Mouse (Mus musculus) c-Kit-positive CD71-negative TER-119-negative erythroid progenitor cells, embryonic 14.5 days (primary cell): ENCODE results near the gene Lpar2.

Experiments
- DNase-seq: peaks from one replicate; pipeline ENCODE4 v3.0.0-alpha.2; 2013; ENCODE audit warnings: low read depth

The Lpar2 gene

DNA sequence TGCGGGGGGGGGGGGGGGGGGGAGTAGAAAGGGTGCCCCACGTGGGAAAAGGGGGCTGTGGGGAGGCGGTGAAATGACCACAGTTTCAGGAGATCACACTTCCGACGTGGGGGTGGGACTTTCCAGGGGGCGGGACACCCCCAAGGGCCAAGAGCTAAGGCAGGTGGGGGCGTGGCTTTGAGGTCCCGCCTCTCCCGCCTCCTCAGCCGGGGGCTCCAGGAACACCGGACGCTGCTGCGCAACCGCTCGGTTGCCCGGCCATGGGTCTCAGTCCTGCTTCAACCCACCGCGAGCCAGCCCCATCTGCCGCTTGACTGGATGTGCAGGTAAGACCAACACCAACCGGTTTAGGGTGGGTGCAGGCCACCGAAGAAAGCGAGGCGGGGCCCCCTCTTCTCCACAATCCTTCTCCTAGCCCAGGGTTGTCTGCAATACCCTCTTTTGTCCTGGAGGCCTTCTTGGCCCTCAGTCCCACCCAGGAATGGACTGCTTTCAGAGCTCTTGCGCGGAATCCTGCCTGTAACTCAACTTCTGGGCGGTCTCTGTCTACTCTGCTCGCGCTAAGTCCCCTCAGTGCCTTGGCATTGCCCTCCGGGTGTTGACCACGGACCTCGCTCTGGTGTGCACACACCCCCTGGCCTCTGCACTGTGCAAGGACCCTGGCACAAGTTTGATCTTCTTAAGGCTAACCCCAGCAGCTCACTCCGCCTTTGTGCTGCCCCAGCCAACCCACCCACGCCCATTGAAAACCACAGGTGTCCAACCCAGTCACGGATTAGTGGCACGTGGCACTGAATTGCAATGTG, at the start of gene Lpar2:
Gene Lpar2, plus strand, starts transcription at position 44 of the 806 bp plus-strand sequence.
- peak; percentile 56 for DNase-seq

DNA sequence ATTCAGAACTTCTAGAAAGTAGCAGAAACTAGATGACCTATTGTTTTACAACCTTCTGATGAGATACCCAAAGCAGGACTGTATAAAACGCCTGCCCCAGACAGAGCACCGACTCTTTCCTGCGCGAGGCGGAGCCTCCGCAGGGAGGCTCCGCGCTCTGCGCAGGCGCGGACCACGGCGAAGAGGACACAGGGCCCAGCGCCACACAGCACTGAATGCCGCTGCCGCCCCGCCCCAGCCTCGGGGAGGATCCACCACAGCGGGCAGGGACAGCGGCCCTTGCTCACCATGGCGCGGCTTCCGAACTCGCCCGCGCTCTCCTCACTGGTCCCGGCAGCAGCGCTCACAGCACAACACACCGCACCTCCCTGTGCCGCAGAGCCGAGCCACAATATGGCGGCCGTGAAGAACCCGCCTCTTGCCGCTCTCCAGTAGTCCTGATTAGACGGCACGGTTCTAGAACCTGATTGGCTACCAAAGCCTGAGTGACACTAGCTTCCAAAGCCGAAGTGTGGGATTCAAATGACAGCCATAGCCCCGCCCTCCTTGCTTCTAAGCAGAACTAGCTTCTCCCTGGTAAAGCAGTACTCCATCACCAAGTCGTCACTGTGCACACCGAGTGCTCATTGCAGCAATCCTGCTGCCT, 47.6 kb upstream of the Lpar2 start, which contains the start of gene Gm20422:
Gene Gm20422, minus strand, starts transcription at position 384 of the 646 bp plus-strand sequence.
- DNase-seq, result peak; percentile 93

DNA sequence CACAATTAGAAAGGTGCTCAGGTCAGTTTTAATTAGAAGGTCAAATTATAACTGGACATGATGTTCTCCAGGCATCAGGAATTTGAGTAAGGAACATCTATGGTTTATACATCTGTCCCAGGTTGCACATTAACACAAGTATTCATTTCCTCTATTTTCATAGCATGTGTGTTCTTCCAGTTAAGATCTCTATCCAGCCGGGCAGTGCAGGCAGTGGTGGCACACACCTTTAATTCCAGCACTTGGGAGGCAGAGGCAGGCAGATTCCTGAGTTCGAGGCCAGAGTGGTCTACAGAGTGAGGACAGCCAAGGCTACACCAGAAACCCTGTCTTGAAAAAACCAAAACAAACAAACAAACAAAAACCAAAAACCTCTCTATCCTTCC, 47.1 kb upstream of the Lpar2 start:
- DNase-seq, result no peak

DNA sequence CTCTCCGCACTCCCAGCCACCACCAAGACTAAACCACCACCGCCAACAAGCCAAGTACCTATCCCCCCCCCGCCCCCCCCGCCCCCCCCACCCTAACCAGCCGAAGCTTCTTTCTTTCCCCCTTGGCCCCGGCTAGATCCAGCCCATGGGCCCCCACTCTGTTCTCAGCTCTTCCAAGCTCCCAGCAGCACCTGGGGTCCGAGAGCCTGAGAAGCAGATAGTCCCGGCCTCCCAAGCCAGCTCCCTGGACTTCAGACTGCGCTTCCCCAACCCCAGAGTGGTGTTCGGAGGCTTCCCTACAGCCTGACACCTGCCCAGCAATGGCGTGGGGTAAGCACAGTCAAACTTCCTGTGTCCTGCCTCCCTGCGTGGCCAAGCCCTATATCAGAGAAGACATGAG, 45.1 kb upstream of the Lpar2 start:
- DNase-seq, result no peak

DNA sequence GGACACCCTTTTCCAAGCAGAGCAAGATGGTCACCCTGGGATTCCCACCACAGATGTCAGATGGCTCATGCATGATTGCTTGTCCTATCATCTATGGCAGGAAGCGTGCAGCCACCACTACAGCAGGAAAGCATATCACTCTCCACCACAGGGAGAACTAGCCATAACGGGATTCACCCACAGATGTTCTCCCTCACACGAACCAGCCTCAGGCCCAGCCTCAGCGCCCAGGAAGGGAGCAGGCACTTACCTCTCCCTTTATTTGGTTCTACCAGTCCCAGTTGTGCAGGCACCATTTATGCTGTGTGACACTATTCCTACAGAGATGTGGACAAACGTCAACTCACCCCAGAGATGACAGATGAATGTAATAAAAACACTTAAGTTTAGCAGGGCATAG, 33.1 kb upstream of the Lpar2 start:
- DNase-seq, result no peak

DNA sequence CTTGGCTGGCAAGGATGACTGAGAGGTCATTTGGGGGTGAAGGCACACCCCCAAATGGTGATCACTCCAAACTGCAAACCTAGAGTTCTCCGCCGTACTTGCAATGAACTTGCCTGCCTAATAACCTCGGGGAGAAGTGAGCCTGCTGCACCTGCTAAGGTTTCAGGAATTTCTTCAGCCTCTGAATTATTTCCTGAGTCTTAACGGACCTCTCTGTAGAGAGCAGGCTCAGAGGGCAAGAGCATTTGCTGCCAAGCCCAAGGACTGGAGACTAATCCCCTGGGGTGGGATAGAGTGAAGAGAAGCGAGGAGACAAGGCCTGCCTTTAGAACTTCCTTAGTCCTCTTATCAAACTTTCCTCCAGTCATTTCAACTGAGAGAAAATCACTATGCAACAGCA, 32.5 kb upstream of the Lpar2 start:
- no peak for DNase-seq

DNA sequence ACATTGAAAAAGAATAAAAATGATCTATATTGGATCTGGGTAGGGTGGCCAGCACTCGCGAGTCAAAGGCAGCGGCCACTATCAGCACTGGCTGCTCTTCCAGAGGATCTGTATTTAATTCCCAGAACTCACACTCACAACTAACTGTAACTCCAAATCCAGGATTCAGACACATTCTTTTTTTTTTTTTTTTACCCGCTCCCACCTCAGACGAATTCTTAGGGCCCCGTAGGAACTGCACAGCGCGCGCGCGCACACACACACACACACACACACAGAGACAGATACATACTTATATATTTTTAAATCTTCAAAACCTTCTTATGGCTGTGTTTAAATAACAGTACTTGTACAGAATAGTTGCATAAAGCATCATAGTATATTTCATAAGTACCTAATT, 31.9 kb upstream of the Lpar2 start:
- DNase-seq, result no peak

DNA sequence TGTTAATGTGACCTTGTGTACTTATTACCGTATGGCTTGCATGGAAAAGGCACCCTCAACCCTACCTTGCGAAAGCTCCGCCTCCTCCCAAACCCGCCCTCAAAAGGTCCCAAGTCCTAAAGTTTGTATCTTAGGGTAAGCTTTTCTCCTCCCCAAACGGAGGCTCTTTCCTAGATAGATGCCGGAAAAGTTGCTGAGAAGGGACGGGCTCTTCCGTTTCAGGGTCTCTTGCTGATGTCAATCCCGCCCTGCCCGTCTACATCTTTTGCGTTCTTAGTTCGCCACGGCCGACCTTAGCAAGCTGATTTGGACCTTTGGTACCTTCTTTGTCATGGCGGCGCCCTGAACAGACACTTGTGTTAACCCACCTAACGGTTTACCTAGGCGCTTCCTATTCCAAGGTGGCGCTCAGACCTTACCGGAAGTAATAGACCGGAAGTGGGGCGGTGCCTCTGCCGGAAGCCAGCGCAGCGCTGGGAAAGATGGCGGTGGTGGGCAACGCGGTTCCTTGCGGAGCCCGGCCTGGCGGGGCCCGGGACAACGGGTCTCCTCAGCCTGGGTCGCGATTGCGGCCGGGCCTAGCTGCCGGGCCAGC, 31.4 kb upstream of the Lpar2 start, which contains the start of the genes Atp13a1 and Zfp866:
Gene Atp13a1, plus strand, starts transcription at position 391 of the 595 bp plus-strand sequence.
Gene Zfp866, minus strand, starts transcription at position 406 of the 595 bp plus-strand sequence.
- peak; percentile 84 for DNase-seq

DNA sequence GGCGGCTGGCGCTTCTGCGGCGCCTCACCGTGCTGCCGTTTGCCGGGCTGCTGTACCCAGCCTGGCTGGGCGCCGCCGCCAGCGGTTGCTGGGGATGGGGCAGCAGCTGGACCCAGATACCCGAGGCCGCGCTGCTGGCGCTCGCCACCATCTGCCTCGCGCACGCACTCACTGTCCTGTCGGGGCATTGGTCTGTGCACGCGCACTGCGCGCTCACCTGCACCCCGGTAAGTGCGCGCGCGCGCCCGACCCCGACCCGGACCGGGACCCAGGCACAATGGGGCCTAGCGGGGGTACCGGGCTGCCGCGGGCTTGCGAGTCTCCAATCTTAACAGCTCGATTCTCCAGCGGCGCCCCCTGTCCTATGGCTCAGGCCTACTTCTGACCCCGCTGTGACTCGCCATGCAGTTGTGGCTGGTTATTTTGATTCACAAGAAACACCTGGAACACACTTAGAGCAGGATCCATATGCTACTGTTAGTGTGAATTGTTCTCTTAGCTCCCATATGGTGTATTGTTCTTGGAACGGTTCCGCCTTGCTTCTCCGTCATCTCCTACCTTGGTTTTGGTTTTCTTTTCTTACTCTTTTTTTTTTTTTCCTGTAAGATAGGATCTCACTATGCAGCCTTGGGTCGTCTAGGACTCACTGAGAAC, 30.7 kb upstream of the Lpar2 start:
- DNase-seq, result no peak

DNA sequence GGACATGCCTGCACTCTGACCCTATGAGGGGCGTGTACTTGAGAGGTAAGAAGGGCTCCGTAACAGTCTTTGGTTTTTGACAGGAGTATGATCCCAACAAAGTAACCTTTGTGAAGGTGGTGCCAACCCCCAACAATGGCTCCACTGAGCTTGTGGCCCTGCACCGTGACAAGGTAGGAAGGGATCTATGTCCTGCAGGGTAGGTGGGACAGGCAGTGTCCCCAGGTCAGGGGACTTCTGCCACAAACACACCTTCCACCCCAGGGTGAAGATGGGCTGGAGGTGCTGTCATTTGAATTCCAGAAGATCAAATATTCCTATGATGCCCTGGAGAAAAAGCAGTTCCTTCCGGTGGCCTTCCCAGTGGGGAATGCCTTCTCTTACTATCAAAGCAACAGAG, 28.6 kb upstream of the Lpar2 start:
- DNase-seq, result no peak

DNA sequence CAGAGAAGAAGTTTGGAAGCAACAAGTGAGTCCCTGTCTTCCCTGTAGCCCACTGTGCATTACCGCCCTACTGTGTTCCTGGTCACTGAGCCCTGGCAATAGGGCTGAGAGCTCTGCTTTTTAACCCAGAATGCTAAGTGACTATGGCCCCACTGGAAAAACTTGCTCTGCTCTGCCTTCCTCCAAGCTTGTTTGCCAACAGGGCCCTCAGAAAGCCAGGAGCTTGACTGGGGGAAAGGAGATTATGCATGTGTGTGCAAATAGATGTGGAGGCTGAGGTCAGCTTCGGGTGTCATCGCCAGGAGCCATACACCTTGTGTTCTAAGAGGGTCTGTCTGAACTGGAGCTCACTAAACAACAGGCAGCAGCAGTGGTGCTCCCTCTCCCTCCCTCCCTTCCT, 28.1 kb upstream of the Lpar2 start:
- DNase-seq, result no peak

DNA sequence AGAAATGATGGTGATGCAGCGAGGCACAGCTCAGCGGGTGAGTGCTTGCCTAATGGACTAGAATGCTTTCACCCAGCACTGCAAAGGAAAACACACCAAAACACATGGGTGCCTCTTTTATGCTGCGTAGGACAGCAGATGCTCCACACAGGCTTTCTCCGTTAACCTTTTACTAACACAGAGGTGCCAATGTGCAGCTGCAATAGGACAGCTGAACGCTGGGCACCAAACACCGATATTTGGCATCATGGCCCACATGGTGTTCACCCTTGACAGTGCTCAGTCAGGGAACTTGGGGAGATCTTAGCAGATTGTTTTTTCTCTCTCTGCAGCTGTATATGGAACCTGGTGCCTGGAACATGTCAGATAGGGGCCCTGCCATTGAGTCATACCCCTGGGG, 27.3 kb upstream of the Lpar2 start:
- no peak for DNase-seq

DNA sequence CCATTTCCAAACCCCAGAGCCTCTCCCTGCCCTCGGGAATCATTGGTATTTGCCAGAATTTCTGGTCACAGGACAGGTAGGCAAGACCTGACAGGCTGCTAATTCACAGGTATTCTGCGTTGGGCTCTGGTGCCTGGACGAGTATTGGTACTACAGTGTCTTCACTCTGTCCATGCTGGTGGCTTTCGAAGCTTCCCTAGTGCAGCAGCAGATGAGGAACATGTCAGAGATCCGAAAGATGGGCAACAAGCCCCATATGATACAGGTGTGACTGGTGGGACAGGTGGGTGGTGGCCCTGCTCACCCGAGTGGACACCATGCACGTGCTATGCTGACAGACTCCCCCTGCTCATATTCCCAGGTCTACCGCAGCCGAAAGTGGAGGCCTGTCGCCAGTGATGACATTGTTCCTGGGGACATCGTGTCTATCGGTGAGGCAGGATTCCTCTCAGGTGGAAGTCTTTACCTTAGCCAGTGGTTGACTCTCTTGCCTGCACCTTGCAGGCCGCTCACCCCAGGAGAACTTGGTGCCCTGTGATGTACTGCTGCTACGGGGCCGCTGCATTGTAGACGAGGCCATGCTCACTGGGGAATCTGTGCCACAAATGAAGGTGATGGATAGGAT, 25.4 kb upstream of the Lpar2 start:
- no peak for DNase-seq

DNA sequence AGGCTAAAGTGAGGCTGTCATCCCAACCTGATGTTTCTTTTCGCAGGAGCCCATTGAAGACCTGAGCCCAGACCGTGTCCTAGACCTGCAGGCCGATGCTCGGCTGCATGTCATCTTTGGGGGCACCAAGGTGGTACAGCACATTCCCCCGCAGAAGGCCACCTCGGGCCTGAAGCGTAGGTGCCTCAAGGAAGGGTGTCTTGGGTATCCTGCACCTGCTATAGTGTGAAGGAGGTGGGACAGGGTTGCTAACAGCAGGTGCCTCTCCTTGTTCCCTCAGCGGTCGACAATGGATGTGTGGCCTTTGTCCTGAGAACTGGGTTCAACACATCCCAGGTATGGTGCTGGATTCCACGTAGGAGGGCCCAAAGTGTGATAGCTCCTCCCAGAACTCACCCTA, 24.6 kb upstream of the Lpar2 start:
- DNase-seq, result no peak

DNA sequence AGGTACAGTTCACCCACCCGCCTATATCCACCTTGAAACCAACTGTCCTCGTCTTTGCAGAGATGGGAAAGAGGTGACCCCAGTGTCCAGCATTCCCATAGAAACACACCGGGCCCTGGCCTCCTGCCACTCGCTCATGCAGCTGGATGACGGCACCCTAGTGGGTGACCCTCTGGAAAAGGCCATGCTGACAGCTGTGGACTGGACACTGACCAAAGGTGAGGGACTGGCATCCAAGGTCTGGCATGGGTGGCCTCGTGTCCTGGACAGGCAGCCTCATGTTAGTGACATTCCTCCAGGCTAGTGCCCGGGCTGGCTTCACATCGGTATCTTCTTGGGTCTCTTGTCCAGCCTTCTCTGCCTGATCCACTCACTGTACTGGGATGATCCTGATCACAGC, 23.0 kb upstream of the Lpar2 start:
- no peak for DNase-seq

DNA sequence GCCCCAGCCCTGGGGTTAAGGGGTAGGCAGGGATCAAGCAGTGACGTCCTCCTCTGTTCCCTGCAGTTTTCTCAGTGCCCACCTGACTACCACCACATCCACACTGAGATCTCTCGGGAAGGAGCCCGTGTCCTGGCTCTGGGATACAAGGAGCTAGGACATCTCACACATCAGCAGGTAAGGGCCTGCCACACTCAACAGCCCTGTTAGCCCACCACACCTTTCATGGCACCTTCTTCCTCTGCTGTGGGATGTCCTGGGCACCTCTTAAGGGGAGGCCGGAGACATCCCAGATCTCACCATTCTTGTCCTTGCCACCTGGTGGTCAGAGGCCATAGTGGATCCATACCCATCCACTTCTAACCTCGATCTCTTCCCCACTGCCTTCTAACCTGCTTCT, 22.3 kb upstream of the Lpar2 start:
- DNase-seq, result no peak

DNA sequence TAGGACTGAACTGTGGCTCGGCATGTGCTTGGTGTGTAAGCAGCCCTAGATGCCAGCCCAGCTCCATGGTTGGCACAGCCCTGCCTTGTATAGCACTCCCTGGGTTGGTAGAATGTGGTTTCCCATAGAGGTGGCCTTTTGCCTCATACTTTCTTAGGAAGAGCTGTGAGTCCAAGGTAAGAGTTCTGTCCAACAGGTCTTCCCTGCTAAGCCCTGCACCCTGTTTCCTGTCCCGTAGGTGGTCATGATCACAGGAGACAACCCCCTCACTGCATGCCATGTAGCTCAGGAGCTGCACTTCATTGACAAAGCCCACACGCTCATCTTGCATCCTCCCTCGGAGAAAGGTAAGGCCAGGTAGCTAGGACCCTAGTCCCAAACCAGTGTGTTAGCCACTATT, 20.4 kb upstream of the Lpar2 start:
- DNase-seq, result no peak

DNA sequence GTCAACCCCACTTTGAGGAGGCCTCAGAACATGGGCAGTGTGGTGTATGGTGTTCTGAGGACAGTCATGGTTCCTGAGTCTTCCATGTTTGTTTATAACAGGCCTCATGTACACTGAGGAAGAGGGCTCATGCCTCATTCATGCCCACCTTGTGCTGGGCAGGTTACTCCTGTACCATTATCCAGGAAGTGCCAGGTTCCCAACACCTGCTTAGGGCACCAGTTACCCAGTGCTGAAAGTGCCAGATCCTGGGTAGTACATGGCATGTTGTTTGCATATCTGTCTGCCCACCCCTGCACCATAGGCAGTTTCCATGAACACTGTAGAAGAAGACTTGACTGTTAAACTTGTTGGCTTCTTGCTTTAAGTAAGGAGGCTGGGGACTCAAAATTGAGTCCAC, 20.0 kb upstream of the Lpar2 start:
- DNase-seq, result no peak

DNA sequence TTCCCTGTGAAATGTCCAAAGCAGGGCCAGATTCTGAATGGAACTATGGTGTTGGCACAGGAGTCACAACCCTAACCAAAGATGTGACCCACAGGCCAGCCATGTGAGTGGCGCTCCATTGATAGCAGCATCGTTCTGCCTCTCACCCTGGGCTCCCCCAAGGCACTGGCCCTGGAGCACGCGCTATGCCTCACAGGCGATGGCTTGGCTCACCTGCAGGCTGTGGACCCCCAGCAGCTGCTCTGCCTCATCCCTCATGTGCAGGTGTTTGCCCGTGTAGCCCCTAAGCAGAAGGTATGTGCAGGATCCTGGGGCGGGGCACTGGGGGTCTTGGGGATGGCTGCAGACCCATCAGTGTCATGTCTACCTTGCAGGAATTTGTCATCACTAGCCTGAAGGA, 18.9 kb upstream of the Lpar2 start:
- no peak for DNase-seq

DNA sequence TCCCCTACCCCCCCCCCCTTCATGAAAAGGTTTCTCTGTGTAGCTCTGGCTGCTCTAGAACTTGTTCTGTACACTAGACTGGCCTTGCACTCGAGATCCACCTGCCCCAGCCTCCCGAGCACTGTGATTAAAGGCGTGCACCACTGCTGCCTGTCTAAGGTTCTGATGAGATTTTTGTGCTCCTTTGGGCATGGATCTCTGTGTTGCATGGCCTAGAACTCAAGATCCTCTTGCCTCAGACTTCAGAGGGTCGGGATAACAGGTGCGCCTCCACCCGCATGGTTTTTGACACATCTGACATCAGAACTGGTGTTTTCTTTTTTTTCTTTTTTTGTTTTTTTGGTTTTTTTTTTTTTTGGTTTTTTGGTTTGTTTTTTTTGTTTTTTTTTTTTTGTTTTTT, 17.7 kb upstream of the Lpar2 start:
- DNase-seq, result no peak

DNA sequence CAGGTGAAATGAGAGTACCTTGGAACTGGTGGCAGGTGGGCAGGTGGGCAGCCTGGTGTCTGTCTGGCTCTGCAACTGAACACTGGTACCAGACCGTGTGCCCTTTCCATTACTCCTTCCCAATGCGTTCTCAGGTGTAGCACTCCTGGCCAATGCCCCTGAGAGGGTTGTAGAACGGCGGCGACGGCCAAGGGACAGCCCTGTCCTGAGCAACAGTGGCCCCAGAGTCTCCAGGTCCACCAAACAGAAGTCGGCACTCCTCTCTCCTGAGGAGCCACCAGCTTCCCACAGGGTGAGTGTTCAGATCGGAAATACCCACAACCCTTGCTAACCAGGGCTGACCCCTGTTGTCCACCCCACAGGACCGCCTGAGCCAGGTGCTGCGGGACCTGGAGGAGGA, 17.1 kb upstream of the Lpar2 start:
- DNase-seq, result no peak

DNA sequence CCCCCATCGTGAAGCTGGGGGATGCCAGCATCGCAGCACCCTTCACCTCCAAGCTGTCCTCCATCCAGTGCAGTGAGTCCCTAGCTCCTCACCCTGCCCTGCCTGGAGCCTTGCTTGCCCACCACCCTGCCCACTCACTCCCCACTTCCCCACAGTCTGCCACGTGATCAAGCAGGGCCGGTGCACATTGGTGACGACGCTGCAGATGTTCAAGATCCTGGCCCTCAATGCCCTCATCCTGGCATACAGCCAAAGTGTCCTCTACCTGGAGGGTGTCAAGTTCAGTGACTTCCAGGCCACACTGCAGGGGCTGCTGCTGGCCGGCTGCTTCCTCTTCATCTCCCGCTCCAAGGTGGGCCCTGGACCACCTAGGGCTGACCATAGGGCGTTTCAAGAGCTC, 16.7 kb upstream of the Lpar2 start:
- DNase-seq, result no peak
